22 mouse cellular contexts compared by ENCODE assay signal in genomic region chr8:6188422-6188821, GRCm38 (mm10).
A peak's percentile ranks its signal among the peaks of the same experiment; 100 is the strongest.
DNase-seq lines count a peak whose midpoint lies in the region; ATAC-seq lines count a peak whose summit lies in the region.
"Had no signal": no experiment of that assay in that cellular context is flagged by ENCODE, and none has a peak within 500 bp of the region (broad histone marks: within the 10 kb centered on the region; RNA-seq: fewer than 3 reads in every experiment).

No protein-coding gene starts in this region.

- H3K27ac ChIP-seq in kidney, embryonic 15.5 days = peak overlapping the region; percentile 32; the same call in 1 of the 2 replicates
- H3K27ac ChIP-seq in midbrain, embryonic 16.5 days (ENCODE audit: low read length) = no peak overlapping the region
- H3K27ac ChIP-seq: forebrain, embryonic 15.5 days; hindbrain, embryonic 12.5 days; limb, embryonic 13.5 days; liver, embryonic 12.5 days; midbrain, embryonic 15.5 days; stomach, embryonic 15.5 days had no signal

- H3K4me2 ChIP-seq in kidney, embryonic 15.5 days = no peak overlapping the region
- no peak overlapping the region for H3K4me2 ChIP-seq in midbrain, embryonic 16.5 days (ENCODE audit: low read length)
- H3K4me2 ChIP-seq: forebrain, embryonic 15.5 days; hindbrain, embryonic 12.5 days; limb, embryonic 13.5 days; liver, embryonic 12.5 days; midbrain, embryonic 15.5 days; stomach, embryonic 15.5 days had no signal

- no peaks in the 10 kb centered on the region for H3K9me3 ChIP-seq in kidney, embryonic 15.5 days (replicated peaks)
- H3K9me3 ChIP-seq in midbrain, embryonic 16.5 days (replicated peaks; ENCODE audit: control insufficient read depth, low read length, poor library complexity, severe bottlenecking) = no peaks in the 10 kb centered on the region
- H3K9me3 ChIP-seq: forebrain, embryonic 15.5 days; hindbrain, embryonic 12.5 days; limb, embryonic 13.5 days; liver, embryonic 12.5 days; midbrain, embryonic 15.5 days; stomach, embryonic 15.5 days had no signal

- DNase-seq in kidney, postnatal 10 days = no peak
- peak; percentile 42 for DNase-seq in Muller cell, postnatal 12 days (ENCODE audit: inconsistent ontology term)
- DNase-seq in retina, postnatal 1 day = peak; percentile 74
- no peak for DNase-seq in ovary, postnatal 36 days (ENCODE audit: low spot score)
- DNase-seq: adrenal gland, postnatal 25 days; cerebellum, adult 8-10 months; gastrocnemius, postnatal 14 days; heart, adult 18-20 months; kidney, adult 11 months; layer of hippocampus, adult 9-11 months; lung, adult 2 months; right cerebral cortex, postnatal 4 days; thymus, postnatal 25 days had no signal

- H3K36me3 ChIP-seq in kidney, embryonic 15.5 days = no peaks in the 10 kb centered on the region
- H3K36me3 ChIP-seq in midbrain, embryonic 16.5 days (ENCODE audit: control insufficient read depth, insufficient read depth, low read length) = no peaks in the 10 kb centered on the region
- H3K36me3 ChIP-seq: forebrain, embryonic 15.5 days; hindbrain, embryonic 12.5 days; limb, embryonic 13.5 days; liver, embryonic 12.5 days; midbrain, embryonic 15.5 days; stomach, embryonic 15.5 days had no signal

- ATAC-seq in kidney, embryonic 15.5 days (replicated peaks; ENCODE audit: low FRiP score) = no peak
- ATAC-seq in megakaryocyte, adult 5-6 weeks (ENCODE audit: poor library complexity, severe bottlenecking) = peak; percentile 83
- ATAC-seq in midbrain, embryonic 16.5 days = no peak
- ATAC-seq: forebrain, embryonic 15.5 days; liver, embryonic 12.5 days; midbrain, embryonic 15.5 days had no signal

- H3K4me1 ChIP-seq in kidney, embryonic 15.5 days = no peaks in the 10 kb centered on the region
- H3K4me1 ChIP-seq in midbrain, embryonic 16.5 days (ENCODE audit: control insufficient read depth, insufficient read depth, low read length) = no peaks in the 10 kb centered on the region
- H3K4me1 ChIP-seq: forebrain, embryonic 15.5 days; hindbrain, embryonic 12.5 days; limb, embryonic 13.5 days; liver, embryonic 12.5 days; midbrain, embryonic 15.5 days; stomach, embryonic 15.5 days had no signal

- no peaks in the 10 kb centered on the region for H3K27me3 ChIP-seq in kidney, embryonic 15.5 days
- no peaks in the 10 kb centered on the region for H3K27me3 ChIP-seq in midbrain, embryonic 16.5 days (ENCODE audit: control insufficient read depth, insufficient read depth, low read depth, low read length)
- H3K27me3 ChIP-seq: forebrain, embryonic 15.5 days; hindbrain, embryonic 12.5 days; limb, embryonic 13.5 days; liver, embryonic 12.5 days; midbrain, embryonic 15.5 days; stomach, embryonic 15.5 days had no signal

- no peak overlapping the region for H3K4me3 ChIP-seq in kidney, embryonic 15.5 days (replicated peaks)
- no peak overlapping the region for H3K4me3 ChIP-seq in midbrain, embryonic 16.5 days (ENCODE audit: low read depth, low read length)
- H3K4me3 ChIP-seq: forebrain, embryonic 15.5 days; hindbrain, embryonic 12.5 days; limb, embryonic 13.5 days; liver, embryonic 12.5 days; midbrain, embryonic 15.5 days; stomach, embryonic 15.5 days had no signal

- H3K9ac ChIP-seq in kidney, embryonic 15.5 days = no peak overlapping the region
- H3K9ac ChIP-seq in midbrain, embryonic 16.5 days (ENCODE audit: low read depth, low read length) = no peak overlapping the region
- H3K9ac ChIP-seq: forebrain, embryonic 15.5 days; hindbrain, embryonic 12.5 days; limb, embryonic 13.5 days; liver, embryonic 12.5 days; midbrain, embryonic 15.5 days; stomach, embryonic 15.5 days had no signal

- 52% methylated on average over 2 of the region's 2 CpGs for WGBS in kidney, embryonic 15.5 days
- WGBS in midbrain, embryonic 16.5 days = 79% methylated on average over 2 of the region's 2 CpGs

Comparison
In these comparisons a context has a peak if more than half of its experiments do, and no peak if none do; other contexts are left out.
1. DNase-seq: peak in Muller cell, postnatal 12 days (single experiment) and retina, postnatal 1 day (single experiment); none in kidney, postnatal 10 days (single experiment) and ovary, postnatal 36 days (single experiment).